In genomic region chr4:25488479-25489069, GRCm38 (mm10) we compare ENCODE assay signal across 27 mouse cellular contexts.
A peak's percentile ranks its signal among the peaks of the same experiment; 100 is the strongest.
DNase-seq lines count a peak whose midpoint lies in the region; ATAC-seq and TF ChIP-seq lines count a peak whose summit lies in the region.
"Had no signal": no experiment of that assay in that cellular context is flagged by ENCODE, and none has a peak within 500 bp of the region (broad histone marks: within the 10 kb centered on the region; RNA-seq: fewer than 3 reads in every experiment).

No protein-coding gene starts in this region.

- H3K4me3 ChIP-seq in forebrain, postnatal 0 days (ENCODE audit: low read depth, low read length), result no peak overlapping the region
- no peak overlapping the region for H3K4me3 ChIP-seq in forebrain, embryonic 14.5 days (ENCODE audit: low read depth, low read length)
- H3K4me3 ChIP-seq in midbrain, embryonic 15.5 days, result no peak overlapping the region
- no peak overlapping the region for H3K4me3 ChIP-seq in midbrain, embryonic 14.5 days (replicated peaks; ENCODE audit: low read depth, low read length)
- H3K4me3 ChIP-seq: embryonic facial prominence, embryonic 13.5 days; embryonic facial prominence, embryonic 15.5 days; erythroblast, embryonic 14.5 days; forebrain, embryonic 10.5 days; forebrain, embryonic 12.5 days; forebrain, embryonic 15.5 days had no signal

- no peak overlapping the region for H3K27ac ChIP-seq in forebrain, postnatal 0 days (ENCODE audit: low read depth, low read length)
- no peak overlapping the region for H3K27ac ChIP-seq in forebrain, embryonic 14.5 days (ENCODE audit: low read depth, low read length)
- no peak overlapping the region for H3K27ac ChIP-seq in midbrain, embryonic 15.5 days
- no peak overlapping the region for H3K27ac ChIP-seq in midbrain, embryonic 14.5 days (replicated peaks; ENCODE audit: low read depth, low read length)
- H3K27ac ChIP-seq: embryonic facial prominence, embryonic 13.5 days; embryonic facial prominence, embryonic 15.5 days; forebrain, embryonic 10.5 days; forebrain, embryonic 12.5 days; forebrain, embryonic 15.5 days had no signal

- H3K9me3 ChIP-seq in forebrain, postnatal 0 days (ENCODE audit: low read length), result no peaks in the 10 kb centered on the region
- no peaks in the 10 kb centered on the region for H3K9me3 ChIP-seq in forebrain, embryonic 14.5 days (replicated peaks; ENCODE audit: control insufficient read depth, low read length)
- no peaks in the 10 kb centered on the region for H3K9me3 ChIP-seq in midbrain, embryonic 15.5 days
- no peaks in the 10 kb centered on the region for H3K9me3 ChIP-seq in midbrain, embryonic 14.5 days (ENCODE audit: control insufficient read depth, low read length)
- H3K9me3 ChIP-seq: embryonic facial prominence, embryonic 13.5 days; embryonic facial prominence, embryonic 15.5 days; forebrain, embryonic 10.5 days; forebrain, embryonic 12.5 days; forebrain, embryonic 15.5 days; G1E had no signal

- no peak overlapping the region for H3K4me2 ChIP-seq in forebrain, postnatal 0 days (ENCODE audit: low read depth)
- H3K4me2 ChIP-seq in forebrain, embryonic 14.5 days (ENCODE audit: low read length), result no peak overlapping the region
- no peak overlapping the region for H3K4me2 ChIP-seq in midbrain, embryonic 15.5 days
- H3K4me2 ChIP-seq in midbrain, embryonic 14.5 days (ENCODE audit: low read length), result no peak overlapping the region
- H3K4me2 ChIP-seq: embryonic facial prominence, embryonic 13.5 days; embryonic facial prominence, embryonic 15.5 days; forebrain, embryonic 12.5 days; forebrain, embryonic 15.5 days had no signal

- no peaks in the 10 kb centered on the region for H3K27me3 ChIP-seq in forebrain, postnatal 0 days (ENCODE audit: insufficient read depth, low read length)
- no peaks in the 10 kb centered on the region for H3K27me3 ChIP-seq in forebrain, embryonic 14.5 days (replicated peaks; ENCODE audit: control insufficient read depth, insufficient read depth, low read length)
- H3K27me3 ChIP-seq in midbrain, embryonic 15.5 days (replicated peaks), result no peaks in the 10 kb centered on the region
- no peaks in the 10 kb centered on the region for H3K27me3 ChIP-seq in midbrain, embryonic 14.5 days (ENCODE audit: control insufficient read depth, insufficient read depth, low read length)
- H3K27me3 ChIP-seq: CH12.LX; embryonic facial prominence, embryonic 13.5 days; embryonic facial prominence, embryonic 15.5 days; forebrain, embryonic 12.5 days; forebrain, embryonic 15.5 days; Patski had no signal

- 82% methylated on average over 1 of the region's 1 CpGs for WGBS in forebrain, postnatal 0 days
- 79% methylated on average over 1 of the region's 1 CpGs for WGBS in forebrain, embryonic 14.5 days
- WGBS in midbrain, embryonic 15.5 days, result 77% methylated on average over 1 of the region's 1 CpGs
- 90% methylated on average over 1 of the region's 1 CpGs for WGBS in midbrain, embryonic 14.5 days

- H3K9ac ChIP-seq in forebrain, postnatal 0 days, result no peak overlapping the region
- no peak overlapping the region for H3K9ac ChIP-seq in forebrain, embryonic 14.5 days (ENCODE audit: low read length)
- H3K9ac ChIP-seq in midbrain, embryonic 15.5 days, result no peak overlapping the region
- no peak overlapping the region for H3K9ac ChIP-seq in midbrain, embryonic 14.5 days (replicated peaks; ENCODE audit: low read length)
- H3K9ac ChIP-seq: embryonic facial prominence, embryonic 13.5 days; embryonic facial prominence, embryonic 15.5 days; forebrain, embryonic 12.5 days; forebrain, embryonic 15.5 days had no signal

- ATAC-seq in forebrain, postnatal 0 days, result 0 out of 2 replicates have a peak, but pooled peaks have one; percentile 27
- no peak for ATAC-seq in forebrain, embryonic 14.5 days
- ATAC-seq in midbrain, embryonic 15.5 days (replicated peaks), result peak; percentile 75; the same call in 1 of the 2 replicates
- no peak for ATAC-seq in midbrain, embryonic 14.5 days (ENCODE audit: low FRiP score, low TSS enrichment)
- ATAC-seq: activated CD4-positive, CD25-positive, alpha-beta regulatory T cell, adult 4 months; CD4-positive, CD25-positive, alpha-beta regulatory T cell, adult 4 months; forebrain, embryonic 15.5 days; Patski had no signal

- TF ChIP-seq CTCF in forebrain, postnatal 0 days (IDR thresholded peaks at IDR 0.05; ENCODE audit: low read depth), result no peak

- no peaks in the 10 kb centered on the region for H3K4me1 ChIP-seq in forebrain, postnatal 0 days (ENCODE audit: insufficient read depth)
- no peaks in the 10 kb centered on the region for H3K4me1 ChIP-seq in forebrain, embryonic 14.5 days (ENCODE audit: control insufficient read depth, insufficient read depth, low read length)
- 0 out of 2 replicates have a peak, but pooled peaks cover under 1% of the 10 kb centered on the region for H3K4me1 ChIP-seq in midbrain, embryonic 15.5 days
- H3K4me1 ChIP-seq in midbrain, embryonic 14.5 days (ENCODE audit: control insufficient read depth, insufficient read depth, low read length), result no peaks in the 10 kb centered on the region
- H3K4me1 ChIP-seq: embryonic facial prominence, embryonic 13.5 days; embryonic facial prominence, embryonic 15.5 days; forebrain, embryonic 15.5 days had no signal

- DNase-seq in forebrain, postnatal 0 days, result no peak
- DNase-seq in forebrain, embryonic 14.5 days (ENCODE audit: low spot score), result no peak
- DNase-seq in midbrain, embryonic 14.5 days, result no peak
- peak; percentile 12 for DNase-seq in brain, adult 2 months (ENCODE audit: low read depth, low spot score)
- DNase-seq: adrenal gland, adult 8-10 months; adrenal gland, postnatal 14 days; adrenal gland, postnatal 36 days; B cell, adult 2 months; cerebellum, adult 11 months; cerebellum, adult 18-20 months; cerebellum, adult 8-10 months; cerebellum, adult 9-11 months; cerebellum, postnatal 14 days; cerebellum, postnatal 36 days; embryo, embryonic 11 days had no signal

- no peaks in the 10 kb centered on the region for H3K36me3 ChIP-seq in forebrain, postnatal 0 days (ENCODE audit: insufficient read depth)
- no peaks in the 10 kb centered on the region for H3K36me3 ChIP-seq in forebrain, embryonic 14.5 days (ENCODE audit: control insufficient read depth, insufficient read depth, low read length)
- H3K36me3 ChIP-seq in midbrain, embryonic 15.5 days (replicated peaks), result no peaks in the 10 kb centered on the region
- no peaks in the 10 kb centered on the region for H3K36me3 ChIP-seq in midbrain, embryonic 14.5 days (ENCODE audit: control insufficient read depth, insufficient read depth, low read length)
- H3K36me3 ChIP-seq: embryonic facial prominence, embryonic 13.5 days; embryonic facial prominence, embryonic 15.5 days; forebrain, embryonic 10.5 days; forebrain, embryonic 12.5 days; forebrain, embryonic 15.5 days; G1E had no signal

Comparison
In these comparisons a context has a peak if more than half of its experiments do, and no peak if none do; other contexts are left out.
1. ATAC-seq: peak in forebrain, postnatal 0 days (single experiment) and midbrain, embryonic 15.5 days (single experiment); none in forebrain, embryonic 14.5 days (single experiment) and midbrain, embryonic 14.5 days (single experiment).